ENCODE assay signal across 9 mouse cellular contexts in the genomic region with DNA sequence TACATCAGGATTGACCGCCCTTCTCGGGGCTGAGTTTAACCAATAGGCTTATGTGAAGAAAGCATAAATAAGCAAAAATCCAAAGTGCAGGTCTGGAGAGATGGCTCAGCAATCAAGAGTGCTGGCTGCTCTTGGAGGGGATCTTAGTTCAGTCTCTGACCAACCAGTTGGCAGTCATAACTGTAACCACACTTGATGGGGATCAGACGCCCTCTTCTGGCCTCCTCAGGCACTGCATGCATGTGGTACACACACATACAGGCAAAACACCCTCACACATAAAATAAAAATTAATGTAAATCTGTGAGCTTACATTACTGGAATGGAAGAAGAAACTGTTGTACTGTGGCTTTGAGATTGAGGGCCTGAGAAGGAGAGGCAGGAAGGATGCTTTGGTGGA. TPM values are rescaled to one million over a fixed set of nuclear protein-coding genes. Genes with fewer than 3 reads are reported as not detected.
A peak's percentile ranks its signal among the peaks of the same experiment; 100 is the strongest.
DNase-seq lines count a peak whose midpoint lies in the region; ATAC-seq and TF ChIP-seq lines count a peak whose summit lies in the region.
"Had no signal": no experiment of that assay in that cellular context is flagged by ENCODE, and none has a peak within 500 bp of the region (broad histone marks: within the 10 kb centered on the region; RNA-seq: fewer than 3 reads in every experiment).

No protein-coding gene starts in this region.

- no peak overlapping the region for H3K4me2 ChIP-seq in kidney, embryonic 16.5 days (replicated peaks; ENCODE audit: low read depth, low read length)
- H3K4me2 ChIP-seq in midbrain, embryonic 16.5 days (ENCODE audit: low read length), result no peak overlapping the region
- H3K4me2 ChIP-seq: midbrain, embryonic 13.5 days had no signal

- H3K27me3 ChIP-seq in kidney, embryonic 16.5 days (ENCODE audit: insufficient read depth, low read length), result no peaks in the 10 kb centered on the region
- no peaks in the 10 kb centered on the region for H3K27me3 ChIP-seq in ES-Bruce4 (ENCODE audit: control insufficient read depth, insufficient read depth, low read length, poor library complexity, severe bottlenecking)
- H3K27me3 ChIP-seq in midbrain, embryonic 16.5 days (ENCODE audit: control insufficient read depth, insufficient read depth, low read depth, low read length), result no peaks in the 10 kb centered on the region
- H3K27me3 ChIP-seq: midbrain, embryonic 13.5 days had no signal

- no peak overlapping the region for H3K27ac ChIP-seq in kidney, embryonic 16.5 days (ENCODE audit: low read length)
- H3K27ac ChIP-seq in ES-Bruce4 (ENCODE audit: insufficient read depth, low read length), result no peak overlapping the region
- no peak overlapping the region for H3K27ac ChIP-seq in midbrain, embryonic 16.5 days (ENCODE audit: low read length)
- H3K27ac ChIP-seq: midbrain, embryonic 13.5 days had no signal

- ATAC-seq in kidney, embryonic 16.5 days (ENCODE audit: low FRiP score, low TSS enrichment), result no peak
- ATAC-seq in common myeloid progenitor, adult 5-6 weeks (replicated peaks; ENCODE audit: low read depth, poor library complexity, severe bottlenecking), result 0 out of 2 replicates have a peak, but pooled peaks have one; percentile 36
- ATAC-seq in midbrain, embryonic 16.5 days, result no peak
- ATAC-seq: midbrain, embryonic 13.5 days had no signal

- no peaks in the 10 kb centered on the region for H3K4me1 ChIP-seq in kidney, embryonic 16.5 days (ENCODE audit: insufficient read depth, low read length)
- peaks cover 2% of the 10 kb centered on the region for H3K4me1 ChIP-seq in ES-Bruce4 (ENCODE audit: control insufficient read depth, insufficient read depth, low read length)
- H3K4me1 ChIP-seq in midbrain, embryonic 16.5 days (ENCODE audit: control insufficient read depth, insufficient read depth, low read length), result no peaks in the 10 kb centered on the region
- H3K4me1 ChIP-seq: midbrain, embryonic 13.5 days had no signal

- no peak overlapping the region for H3K4me3 ChIP-seq in kidney, embryonic 16.5 days (ENCODE audit: low read length)
- H3K4me3 ChIP-seq in ES-Bruce4 (ENCODE audit: low read depth, low read length), result no peak overlapping the region
- H3K4me3 ChIP-seq in midbrain, embryonic 16.5 days (ENCODE audit: low read depth, low read length), result no peak overlapping the region
- H3K4me3 ChIP-seq: midbrain, embryonic 13.5 days had no signal

- peaks cover 23% of the 10 kb centered on the region for H3K36me3 ChIP-seq in kidney, embryonic 16.5 days (ENCODE audit: insufficient read depth, low read length)
- 0 out of 2 replicates have a peak, but pooled peaks cover 3% of the 10 kb centered on the region for H3K36me3 ChIP-seq in ES-Bruce4 (ENCODE audit: control insufficient read depth, insufficient read depth, low read length, poor library complexity, severe bottlenecking)
- H3K36me3 ChIP-seq in midbrain, embryonic 16.5 days (ENCODE audit: control insufficient read depth, insufficient read depth, low read length), result peaks cover 21% of the 10 kb centered on the region

- peak; percentile 82 for TF ChIP-seq CTCF in ES-Bruce4 (IDR thresholded peaks at IDR 0.05; ENCODE audit: low read depth, low read length)

- H3K9me3 ChIP-seq in kidney, embryonic 16.5 days (ENCODE audit: low read length), result 0 out of 2 replicates have a peak, but pooled peaks cover 3% of the 10 kb centered on the region
- no peaks in the 10 kb centered on the region for H3K9me3 ChIP-seq in ES-Bruce4 (replicated peaks; ENCODE audit: control insufficient read depth, insufficient read depth, low read length, poor library complexity, severe bottlenecking)
- no peaks in the 10 kb centered on the region for H3K9me3 ChIP-seq in midbrain, embryonic 16.5 days (replicated peaks; ENCODE audit: control insufficient read depth, low read length, poor library complexity, severe bottlenecking)
- H3K9me3 ChIP-seq: midbrain, embryonic 13.5 days had no signal

- TF ChIP-seq POLR2A in ES-Bruce4 (IDR thresholded peaks at IDR 0.05; ENCODE audit: insufficient read depth, low read length), result no peak

- no peak for TF ChIP-seq EP300 in ES-Bruce4 (IDR thresholded peaks at IDR 0.05; ENCODE audit: insufficient read depth, low read depth, low read length)

- DNase-seq in kidney, adult 18-20 months, result peak; percentile 51
- peak; percentile 37 to 46 for DNase-seq in natural killer cell, adult 2 months (ENCODE audit: low spot score in 2 of 2)
- no peak for DNase-seq in urinary bladder, postnatal 10 days (ENCODE audit: low spot score)
- DNase-seq in cerebellum, adult 8-10 months, result no peak

- 80% methylated on average over 3 of the region's 3 CpGs for WGBS in kidney, embryonic 16.5 days
- 80% methylated on average over 3 of the region's 3 CpGs for WGBS in midbrain, embryonic 16.5 days

- no peak overlapping the region for H3K9ac ChIP-seq in kidney, embryonic 16.5 days (replicated peaks; ENCODE audit: low read length)
- no peak overlapping the region for H3K9ac ChIP-seq in ES-Bruce4 (ENCODE audit: low read depth, poor library complexity, severe bottlenecking)
- H3K9ac ChIP-seq in midbrain, embryonic 16.5 days (ENCODE audit: low read depth, low read length), result no peak overlapping the region
- H3K9ac ChIP-seq: midbrain, embryonic 13.5 days had no signal

RNA-seq across cellular contexts. Expression of gene Brap, which starts 10.0 kb away (rescaled TPM):
- 34.9 and 37.4 TPM in 2 replicates for polyA plus RNA-seq in kidney, embryonic 16.5 days (2015; fragmentation: Nextera tagmentation; extraction: Ambion mirVana)
- 31.9 and 34.4 TPM in 2 replicates for polyA plus RNA-seq in ES-Bruce4 (2011; ENCODE audit: insufficient read depth, insufficient read length, low read depth, missing spikeins)
- 68.5 and 71.9 TPM in 2 replicates for total RNA-seq in common myeloid progenitor, adult 5-6 weeks (2017)
- polyA plus RNA-seq in midbrain, embryonic 16.5 days (2015; fragmentation: Nextera tagmentation; extraction: Ambion mirVana), result 43.3 and 44.5 TPM in 2 replicates

RNA-seq across cellular contexts. Expression of gene Acad10, which starts 10.1 kb away (rescaled TPM):
- polyA plus RNA-seq in kidney, embryonic 16.5 days (2015; fragmentation: Nextera tagmentation; extraction: Ambion mirVana), result 4.3 and 5.7 TPM in 2 replicates
- polyA plus RNA-seq in ES-Bruce4 (2011; ENCODE audit: insufficient read depth, insufficient read length, low read depth, missing spikeins), result 5.8 and 9.0 TPM in 2 replicates
- total RNA-seq in common myeloid progenitor, adult 5-6 weeks (2017), result 2.6 and 8.5 TPM in 2 replicates
- polyA plus RNA-seq in midbrain, embryonic 16.5 days (2015; fragmentation: Nextera tagmentation; extraction: Ambion mirVana), result 1.7 and 2.1 TPM in 2 replicates

RNA-seq across cellular contexts. Expression of gene Atxn2, which starts 40.7 kb away (rescaled TPM):
- polyA plus RNA-seq in kidney, embryonic 16.5 days (2015; fragmentation: Nextera tagmentation; extraction: Ambion mirVana), result 38.9 and 56.5 TPM in 2 replicates
- polyA plus RNA-seq in ES-Bruce4 (2011; ENCODE audit: insufficient read depth, insufficient read length, low read depth, missing spikeins), result 269 and 284 TPM in 2 replicates
- total RNA-seq in common myeloid progenitor, adult 5-6 weeks (2017), result 42.3 and 64.1 TPM in 2 replicates
- polyA plus RNA-seq in midbrain, embryonic 16.5 days (2015; fragmentation: Nextera tagmentation; extraction: Ambion mirVana), result 60.1 and 65.5 TPM in 2 replicates

RNA-seq across cellular contexts. Expression of gene Acad12, which starts 51.7 kb away (rescaled TPM):
- polyA plus RNA-seq in kidney, embryonic 16.5 days (2015; fragmentation: Nextera tagmentation; extraction: Ambion mirVana), result 3.5 and 3.6 TPM in 2 replicates
- 5.8 and 6.3 TPM in 2 replicates for polyA plus RNA-seq in ES-Bruce4 (2011; ENCODE audit: insufficient read depth, insufficient read length, low read depth, missing spikeins)
- 1.1 TPM in 2 replicates for total RNA-seq in common myeloid progenitor, adult 5-6 weeks (2017)
- polyA plus RNA-seq in midbrain, embryonic 16.5 days (2015; fragmentation: Nextera tagmentation; extraction: Ambion mirVana), result 1.4 and 1.9 TPM in 2 replicates

Comparison
In these comparisons a context has a peak if more than half of its experiments do, and no peak if none do; other contexts are left out.
1. DNase-seq: peak in kidney, adult 18-20 months (single experiment) and natural killer cell, adult 2 months (2 of 2); none in urinary bladder, postnatal 10 days (single experiment) and cerebellum, adult 8-10 months (single experiment).